Mouse (Mus musculus) hindbrain, embryonic 11.5 days (tissue): ENCODE results near the gene Pla2g2c. TPM values are rescaled to one million over a fixed set of nuclear protein-coding genes. Genes with fewer than 3 reads are reported as not detected.

Experiments used
- ATAC-seq: fragments of 200-750 bp; cut with Nextera tagmentation; 2 replicates; pipeline ENCODE4 v1.8.0; 2017; ENCODE audit warnings: mild to moderate bottlenecking, moderate TSS enrichment, moderate library complexity; ENCODE audit not compliant: low FRiP score
- DNase-seq: peaks from one replicate; pipeline ENCODE4 v3.0.0-alpha.2; 2015; ENCODE audit warnings: low spot score
- H3K27ac ChIP-seq: fragments of 300-500 bp; sonication (generic); 2 replicates; pipeline ENCODE4 v1.5.1; 2014; ENCODE audit warnings: mild to moderate bottlenecking, low read depth, low read length
- H3K27me3 ChIP-seq: fragments of 300-500 bp; sonication (generic); 2 replicates; pipeline ENCODE4 v1.6.1; 2014; ENCODE audit warnings: mild to moderate bottlenecking, low read length, moderate library complexity, mixed read lengths; ENCODE audit not compliant: control insufficient read depth, insufficient read depth
- H3K36me3 ChIP-seq: fragments of 300-500 bp; sonication (generic); 2 replicates; pipeline ENCODE4 v1.6.1; 2014; ENCODE audit warnings: mild to moderate bottlenecking, low read length, moderate library complexity, mixed read lengths; ENCODE audit not compliant: control insufficient read depth, insufficient read depth
- H3K4me1 ChIP-seq: fragments of 300-500 bp; sonication (generic); replicated peaks from 2 replicates; pipeline ENCODE4 v1.6.1; 2014; ENCODE audit warnings: low read length, mixed read lengths; ENCODE audit not compliant: control insufficient read depth, insufficient read depth
- H3K4me2 ChIP-seq: fragments of 300-500 bp; sonication (generic); replicated peaks from 2 replicates; pipeline ENCODE4 v1.6.1; 2014; ENCODE audit warnings: mild to moderate bottlenecking, low read depth, low read length
- H3K4me3 ChIP-seq: fragments of 300-500 bp; sonication (generic); 2 replicates; pipeline ENCODE4 v1.5.1; 2014; ENCODE audit warnings: low read depth, low read length
- H3K9ac ChIP-seq: fragments of 300-500 bp; sonication (generic); 2 replicates; pipeline ENCODE4 v1.6.1; 2014; ENCODE audit warnings: low read depth, low read length
- H3K9me3 ChIP-seq: fragments of 300-500 bp; sonication (generic); 2 replicates; pipeline ENCODE4 v1.6.1; 2016; ENCODE audit warnings: low read length; ENCODE audit not compliant: control insufficient read depth
- WGBS: fragments of 180-500 bp; shearing (Covaris S2); extraction: QIAGEN DNeasy Blood & Tissue Kit; methylation state at CpG from one replicate; pipeline ENCODE4 v1.1.7; 2014; 5-methylcytosine and 5-hydroxymethylcytosine counted together
- polyA plus RNA-seq: library from polyadenylated mRNA; unstranded; fragments of >200 nt; fragmentation: Nextera tagmentation; extraction: Ambion mirVana; gene quantifications from 2 replicates; pipeline ENCODE4 v1.2.1, GENCODE M21; 2014

Pla2g2c gene
- 0.48 and 0.68 TPM in 2 replicates for polyA plus RNA-seq

DNA sequence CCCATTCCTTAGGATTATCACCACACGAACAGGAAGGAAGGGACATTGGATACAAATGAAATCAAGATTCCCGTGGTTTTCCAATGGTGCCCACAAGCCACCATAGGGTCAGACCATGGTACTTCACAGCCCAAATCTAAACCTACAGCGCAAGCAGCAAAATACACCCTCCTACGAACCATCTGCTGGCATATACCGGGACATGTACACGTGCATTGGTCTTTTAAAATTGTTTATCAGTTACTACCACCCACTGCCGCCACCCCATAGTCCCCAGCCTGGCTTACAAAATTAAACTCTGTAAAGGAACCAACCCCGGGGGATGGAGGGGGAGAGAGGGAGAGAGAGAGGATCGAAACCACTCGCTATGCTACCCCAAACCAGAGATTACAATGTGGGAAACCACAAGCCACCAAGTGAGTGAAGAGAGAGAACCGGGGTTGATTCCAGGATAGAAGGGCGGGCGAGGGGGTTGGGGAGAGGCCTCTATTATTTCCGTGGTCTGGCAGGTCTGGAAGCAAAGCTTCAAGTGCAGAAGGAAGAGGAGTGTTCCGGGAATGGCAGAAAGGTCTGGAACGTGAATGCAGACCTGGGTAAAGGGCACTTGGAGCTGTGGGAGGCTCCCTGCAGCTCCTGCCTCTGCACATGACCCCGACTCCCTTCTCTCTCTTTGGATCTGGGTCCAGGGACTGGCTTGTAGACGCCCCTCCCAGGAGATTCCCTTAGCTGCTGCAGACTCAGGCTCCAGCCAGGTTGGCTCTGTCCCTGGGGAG lies at the start of gene Pla2g2c:
Gene Pla2g2c, plus strand, starts transcription at position 439 of the 773 bp plus-strand sequence.
- H3K9ac ChIP-seq: peak within 1 kb of the TSS; percentile 54
- H3K4me2 ChIP-seq: peak within 1 kb of the TSS; percentile 54
- no peaks in the 10 kb centered on the region for H3K9me3 ChIP-seq
- H3K4me3 ChIP-seq: peak within 1 kb of the TSS; percentile 16; the same call in 1 of the 2 replicates
- DNase-seq (no peak), ATAC-seq (no peak)
- 0 out of 2 replicates have a peak within 1 kb of the TSS, but pooled peaks have one; percentile 4 for H3K27ac ChIP-seq
- H3K4me1 ChIP-seq: 0 out of 2 replicates have a peak, but pooled peaks cover 5% of the 10 kb centered on the region
- WGBS: 50% methylated on average over 18 of the region's 18 CpGs
- no peaks in the 10 kb centered on the region for H3K36me3 ChIP-seq
- no peaks in the 10 kb centered on the region for H3K27me3 ChIP-seq

DNA sequence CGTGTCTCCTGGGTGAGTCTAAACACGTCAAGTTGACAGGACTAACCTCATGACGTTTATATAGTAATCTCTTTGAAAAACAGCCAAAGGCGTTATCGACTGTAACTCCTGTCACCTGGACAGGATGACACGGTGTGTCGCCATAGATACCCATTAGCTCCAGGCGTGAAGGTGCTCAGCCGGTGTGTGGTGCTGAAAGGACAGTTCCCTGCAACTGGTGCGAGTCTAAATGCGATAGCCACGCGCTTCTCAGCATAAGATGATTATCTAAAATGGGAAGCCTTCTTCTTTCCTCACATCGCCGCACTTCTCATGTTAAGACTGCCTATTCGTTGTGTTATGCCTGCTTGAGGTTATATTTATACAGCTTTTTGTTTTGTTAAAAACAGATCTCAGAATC lies 48.1 kb upstream of the Pla2g2c start:
- no peak overlapping the region for H3K4me2 ChIP-seq
- no peak overlapping the region for H3K4me3 ChIP-seq
- no peak overlapping the region for H3K9ac ChIP-seq
- H3K9me3 ChIP-seq: no peaks in the 10 kb centered on the region
- no peaks in the 10 kb centered on the region for H3K4me1 ChIP-seq
- WGBS: 18% methylated on average over 16 of the region's 16 CpGs
- ATAC-seq: no peak
- no peaks in the 10 kb centered on the region for H3K27me3 ChIP-seq
- no peak overlapping the region for H3K27ac ChIP-seq
- peak; percentile 59 for DNase-seq
- H3K36me3 ChIP-seq: no peaks in the 10 kb centered on the region

DNA sequence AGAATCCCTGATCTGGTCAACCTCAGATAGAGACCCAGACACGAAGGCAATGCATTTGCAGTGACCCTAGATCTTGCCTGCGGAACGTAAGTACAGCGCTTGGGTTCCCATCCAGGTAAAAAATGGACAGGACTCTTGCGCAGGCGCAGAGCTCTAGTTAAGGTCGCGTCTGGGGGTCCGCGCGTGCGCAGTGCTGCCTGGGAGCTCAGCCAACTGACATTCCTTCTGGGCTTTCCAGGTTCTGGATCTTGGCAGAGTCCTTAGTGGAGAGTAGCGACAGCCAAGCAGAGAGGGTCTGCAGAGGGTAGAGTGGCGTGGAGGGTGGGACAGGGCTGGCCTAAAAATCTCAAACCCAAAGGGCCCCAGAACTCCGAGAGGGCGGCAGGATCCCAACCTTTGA lies 47.0 kb upstream of the Pla2g2c start:
- Histone ChIP-seq H3K27me3 (no peaks in the 10 kb centered on the region), H3K4me2 (0 out of 2 replicates have a peak overlapping the region, but pooled peaks have one; percentile 3), H3K9ac (no peak overlapping the region), H3K4me1 (0 out of 2 replicates have a peak, but pooled peaks cover 3% of the 10 kb centered on the region), H3K4me3 (no peak overlapping the region), H3K9me3 (no peaks in the 10 kb centered on the region), H3K36me3 (no peaks in the 10 kb centered on the region), H3K27ac (no peak overlapping the region)
- no peak for ATAC-seq
- whole genome bisulfite sequencing: 25% methylated on average over 16 of the region's 16 CpGs
- DNase-seq: peak; percentile 76

DNA sequence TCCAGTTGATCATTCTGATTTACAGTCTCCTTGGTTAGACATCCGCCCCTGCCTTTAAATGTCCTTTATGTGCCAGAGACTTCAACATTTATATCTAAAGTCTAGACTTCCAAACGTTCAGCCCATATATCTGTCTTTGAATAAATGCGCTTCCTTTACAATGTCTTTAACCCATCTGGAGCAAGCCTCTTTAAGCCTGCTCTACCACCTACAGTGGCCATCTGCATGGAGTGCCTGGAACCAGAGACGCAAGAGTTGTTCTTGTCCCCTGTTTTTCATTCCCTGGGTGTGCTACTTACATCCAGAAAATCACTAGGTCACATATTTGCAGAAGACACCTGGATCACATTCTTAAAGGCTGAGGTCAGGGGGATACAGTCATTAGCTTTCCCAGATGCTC lies 44.5 kb upstream of the Pla2g2c start:
- Histone ChIP-seq H3K4me1 (0 out of 2 replicates have a peak, but pooled peaks cover 7% of the 10 kb centered on the region), H3K4me3 (no peak overlapping the region), H3K4me2 (no peak overlapping the region), H3K27ac (no peak overlapping the region), H3K36me3 (no peaks in the 10 kb centered on the region), H3K9ac (no peak overlapping the region), H3K9me3 (no peaks in the 10 kb centered on the region), H3K27me3 (no peaks in the 10 kb centered on the region)
- ATAC-seq: no peak
- DNase-seq: no peak
- WGBS: 83% methylated on average over 4 of the region's 4 CpGs

DNA sequence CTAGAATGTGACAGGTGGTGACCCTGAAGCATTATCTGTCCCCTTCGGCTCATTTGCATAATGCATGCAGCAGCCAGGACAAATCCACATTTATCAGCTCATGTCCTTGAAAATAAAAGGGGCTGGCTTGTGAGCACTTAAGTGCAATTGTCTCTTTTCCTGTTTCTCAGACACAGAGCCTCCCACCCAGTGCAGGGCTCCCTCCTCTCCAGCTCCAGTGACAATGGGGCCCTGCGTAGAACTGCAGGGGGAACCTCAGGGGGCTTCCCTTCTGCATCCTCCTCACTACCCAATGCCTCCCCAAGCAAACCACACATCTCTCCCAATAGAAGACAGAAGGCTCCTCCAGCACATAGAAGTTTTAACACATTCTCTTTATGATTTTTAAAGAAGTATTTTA lies 41.8 kb upstream of the Pla2g2c start:
- no peaks in the 10 kb centered on the region for H3K36me3 ChIP-seq
- no peak overlapping the region for H3K9ac ChIP-seq
- no peak overlapping the region for H3K4me2 ChIP-seq
- H3K27ac ChIP-seq: peak overlapping the region; percentile 74
- no peaks in the 10 kb centered on the region for H3K27me3 ChIP-seq
- H3K4me1 ChIP-seq: 0 out of 2 replicates have a peak, but pooled peaks cover 7% of the 10 kb centered on the region
- WGBS: 28% methylated on average over 2 of the region's 2 CpGs
- no peaks in the 10 kb centered on the region for H3K9me3 ChIP-seq
- ATAC-seq (peak; percentile 45; the same call in 1 of the 2 replicates), DNase-seq (no peak)
- H3K4me3 ChIP-seq: no peak overlapping the region

DNA sequence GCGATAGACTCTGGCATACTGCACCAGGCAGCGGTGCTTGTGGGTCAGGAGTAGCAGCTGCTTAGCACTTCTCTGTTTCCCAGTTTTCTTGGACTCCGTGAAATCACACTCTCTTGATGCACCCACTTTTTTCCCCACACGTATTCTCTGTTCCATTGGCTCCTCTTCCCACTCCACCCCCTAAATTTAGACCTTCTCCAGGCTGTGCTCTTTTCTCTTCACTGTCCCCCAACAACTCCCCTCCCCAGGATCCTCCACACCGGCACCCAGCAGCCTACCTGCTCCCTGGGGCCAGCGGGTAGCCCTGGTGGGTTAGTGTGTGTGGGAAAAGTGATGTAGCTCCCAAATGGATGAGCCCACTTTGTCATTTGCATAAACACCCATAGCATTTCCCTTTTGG lies 38.8 kb upstream of the Pla2g2c start:
- Histone ChIP-seq H3K9me3 (no peaks in the 10 kb centered on the region), H3K36me3 (no peaks in the 10 kb centered on the region), H3K4me2 (no peak overlapping the region), H3K27ac (no peak overlapping the region), H3K4me3 (no peak overlapping the region), H3K27me3 (peaks cover 4% of the 10 kb centered on the region), H3K4me1 (peaks cover 18% of the 10 kb centered on the region), H3K9ac (no peak overlapping the region)
- 83% methylated on average over 6 of the region's 6 CpGs for WGBS
- ATAC-seq (no peak), DNase-seq (no peak)

DNA sequence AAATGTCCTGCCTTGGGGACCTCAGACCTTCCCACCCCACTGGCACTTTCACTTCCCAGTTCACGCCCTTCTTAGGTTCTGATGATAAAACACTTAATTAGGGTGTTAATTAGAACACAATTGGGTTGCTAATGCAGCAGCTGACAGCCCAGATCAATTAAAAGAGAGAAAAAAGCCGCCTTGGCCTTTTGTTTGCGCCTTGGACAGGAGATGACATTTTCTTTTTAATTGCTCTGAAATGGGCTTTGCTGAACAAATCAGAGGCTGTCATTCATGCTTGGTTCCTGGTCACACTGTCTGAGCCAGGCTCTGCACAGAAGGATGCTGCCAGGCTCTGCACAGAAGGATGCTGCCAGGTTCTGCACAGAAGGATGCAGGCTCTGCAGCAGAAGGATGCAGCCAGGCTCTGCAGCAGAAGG lies 35.5 kb upstream of the Pla2g2c start:
- no peak for ATAC-seq
- 11% methylated on average over 3 of the region's 3 CpGs for WGBS
- Histone ChIP-seq H3K27ac (no peak overlapping the region), H3K4me2 (no peak overlapping the region), H3K27me3 (peaks cover 7% of the 10 kb centered on the region), H3K4me1 (peaks cover 25% of the 10 kb centered on the region), H3K9ac (no peak overlapping the region), H3K4me3 (no peak overlapping the region), H3K9me3 (no peaks in the 10 kb centered on the region), H3K36me3 (no peaks in the 10 kb centered on the region)
- DNase-seq: no peak

DNA sequence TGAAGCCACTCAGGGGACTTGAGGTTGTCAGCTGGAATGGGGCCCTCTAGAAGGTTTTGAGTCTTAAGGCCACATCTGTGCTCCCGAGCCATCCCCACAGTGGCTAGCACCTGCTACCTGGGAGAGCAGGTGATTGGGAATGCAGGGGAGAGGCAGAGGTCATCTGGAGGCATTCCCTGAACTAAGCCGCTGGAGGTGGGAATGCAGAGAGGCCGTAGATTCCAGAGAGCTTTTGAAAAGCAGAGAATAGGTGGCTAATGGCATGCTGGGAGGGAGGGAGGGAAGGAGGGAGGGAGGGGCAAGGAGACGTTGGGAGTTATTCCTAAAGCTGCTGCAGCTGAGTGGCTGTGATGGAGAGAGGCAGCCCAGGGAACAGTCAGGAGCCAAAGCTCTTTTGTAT lies 34.0 kb upstream of the Pla2g2c start:
- H3K4me2 ChIP-seq: no peak overlapping the region
- H3K36me3 ChIP-seq: no peaks in the 10 kb centered on the region
- H3K4me1 ChIP-seq: peaks cover 25% of the 10 kb centered on the region
- no peak overlapping the region for H3K9ac ChIP-seq
- peaks cover 7% of the 10 kb centered on the region for H3K27me3 ChIP-seq
- ATAC-seq (no peak), DNase-seq (no peak)
- 0 out of 2 replicates have a peak overlapping the region, but pooled peaks have one; percentile 13 for H3K27ac ChIP-seq
- no peak overlapping the region for H3K4me3 ChIP-seq
- WGBS: 5% methylated on average over 4 of the region's 4 CpGs
- H3K9me3 ChIP-seq: no peaks in the 10 kb centered on the region
